Mouse (Mus musculus): ENCODE results near the gene Usp10. TPM values are rescaled to one million over a fixed set of nuclear protein-coding genes. Genes with fewer than 3 reads are reported as not detected.

Usp10 gene
- 10 to 100 TPM; 85.6 to 88.1 TPM for polyA plus RNA-seq (2017; shearing (Covaris generic))

GRCm38 (mm10) chr8:119909944-119910546, at the start of gene Usp10:
Gene Usp10 (plus strand): TSS chr8:119910360.

GRCm38 (mm10) chr8:119861706-119862389, 48.3 kb upstream of the Usp10 start, which contains the start of gene Klhl36:
Gene Klhl36 (plus strand): TSS chr8:119862266.

GRCm38 (mm10) chr8:119910547-119911257, 542 bp downstream of the Usp10 start, which contains the start of gene Gm20388:
Gene Gm20388 (plus strand): TSS chr8:119910841.

GRCm38 (mm10) chr8:119992249-119992648, 82.1 kb downstream of the Usp10 start, which contains the start of gene Crispld2:
Gene Crispld2 (plus strand): TSS chr8:119992438.

Other genes starting within 250 kb of the Usp10 start
- gene Wfdc1, start 244.0 kb upstream of the Usp10 start, polyA plus RNA-seq (2017; shearing (Covaris generic)) = not detected
- gene Atp2c2, start 210.4 kb upstream of the Usp10 start, polyA plus RNA-seq (2017; shearing (Covaris generic)) = under 1 TPM; 0.10 to 0.16 TPM
- gene Tldc1, start 131.9 kb upstream of the Usp10 start, polyA plus RNA-seq (2017; shearing (Covaris generic)) = 10 to 100 TPM in 1 of 2 experiments, 1 to 10 TPM in 1; 8.6 to 10.9 TPM
- 100 to 1,000 TPM; 339 to 362 TPM for gene Cotl1, start 69.8 kb upstream of the Usp10 start, polyA plus RNA-seq (2017; shearing (Covaris generic))
- 10 to 100 TPM; 22.8 to 27.4 TPM for gene Klhl36, start 48.1 kb upstream of the Usp10 start, polyA plus RNA-seq (2017; shearing (Covaris generic))
- gene Gm20388, start 481 bp downstream of the Usp10 start, polyA plus RNA-seq (2017; shearing (Covaris generic)) = 10 to 100 TPM in 1 of 2 experiments, not detected in 1; 14.4 TPM
- 1 to 10 TPM in 1 of 2 experiments, under 1 TPM in 1; 0.11 to 3.1 TPM for gene Crispld2, start 82.1 kb downstream of the Usp10 start, polyA plus RNA-seq (2017; shearing (Covaris generic))
- gene Zdhhc7, start 191.1 kb downstream of the Usp10 start, polyA plus RNA-seq (2017; shearing (Covaris generic)) = 10 to 100 TPM; 48.1 to 64.8 TPM
- gene 6430548M08Rik, start 203.8 kb downstream of the Usp10 start, polyA plus RNA-seq (2017; shearing (Covaris generic)) = 1 to 10 TPM; 1.0 to 3.2 TPM

Data from inflammation-experienced regulatory T-cells (primary cell).